Mouse (Mus musculus): Measurements from ENCODE around the gene Wdr95.

- TF ChIP-seq CTCF (IDR thresholded peaks at IDR 0.05; ENCODE audit: control insufficient read depth, insufficient read depth, insufficient read length) (no peak), CEBPB (IDR thresholded peaks at IDR 0.05; ENCODE audit: low read depth) (no peak), USF1 (IDR thresholded peaks at IDR 0.05; ENCODE audit: low read depth) (no peak), MAX (IDR thresholded peaks at IDR 0.05) (no peak), FOSL1 (IDR thresholded peaks at IDR 0.05; ENCODE audit: insufficient read depth, low read length, poor library complexity, severe bottlenecking) (no peak)
Measured at GRCm38 (mm10) chr5:149552742-149553141, 24.3 kb downstream of the Wdr95 start.
